Mouse (Mus musculus): Measurements from ENCODE around the gene Pla2g7.
A peak's percentile ranks its signal among the peaks of the same experiment; 100 is the strongest.

The Pla2g7 gene

DNA sequence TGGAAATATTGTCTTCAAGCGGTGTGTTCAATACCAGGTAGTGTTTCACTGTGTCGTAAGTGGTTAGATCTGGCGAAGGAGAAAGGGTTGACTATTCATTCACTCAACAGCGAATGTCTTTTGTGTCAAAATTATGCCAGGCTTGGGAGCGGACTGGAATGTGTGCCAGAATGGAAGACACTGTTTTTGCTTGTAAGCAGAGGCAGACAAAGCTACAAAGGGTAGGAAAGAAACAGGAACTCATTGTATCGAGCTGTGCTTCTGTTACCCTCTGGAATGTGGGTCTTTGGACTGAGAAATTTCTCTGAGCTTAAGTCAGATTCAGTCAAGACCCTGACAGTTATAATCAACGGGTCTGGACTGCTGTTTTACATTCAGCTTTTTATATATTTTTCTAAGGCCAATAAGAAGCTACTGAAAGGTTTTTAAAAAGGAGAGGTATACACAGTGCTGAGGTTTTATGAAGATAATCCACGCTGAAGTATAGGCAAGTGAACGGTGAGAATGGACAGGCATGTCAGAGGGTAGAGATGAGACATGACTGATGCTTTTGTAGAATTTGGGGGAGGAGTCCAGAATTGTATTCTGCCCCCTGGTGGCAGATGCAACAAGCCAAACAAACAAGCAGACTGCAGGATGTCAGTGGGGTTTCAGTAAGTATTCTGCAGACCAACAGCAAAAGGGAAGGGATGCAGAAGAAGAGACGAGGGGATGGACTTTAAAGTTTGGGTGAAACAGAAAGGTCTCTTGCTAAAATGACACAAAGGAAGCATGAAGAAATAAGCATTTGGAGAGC is 81.9 kb downstream of the Pla2g7 start:
- peak in 1 of 2 experiments; percentile 36 for DNase-seq

DNA sequence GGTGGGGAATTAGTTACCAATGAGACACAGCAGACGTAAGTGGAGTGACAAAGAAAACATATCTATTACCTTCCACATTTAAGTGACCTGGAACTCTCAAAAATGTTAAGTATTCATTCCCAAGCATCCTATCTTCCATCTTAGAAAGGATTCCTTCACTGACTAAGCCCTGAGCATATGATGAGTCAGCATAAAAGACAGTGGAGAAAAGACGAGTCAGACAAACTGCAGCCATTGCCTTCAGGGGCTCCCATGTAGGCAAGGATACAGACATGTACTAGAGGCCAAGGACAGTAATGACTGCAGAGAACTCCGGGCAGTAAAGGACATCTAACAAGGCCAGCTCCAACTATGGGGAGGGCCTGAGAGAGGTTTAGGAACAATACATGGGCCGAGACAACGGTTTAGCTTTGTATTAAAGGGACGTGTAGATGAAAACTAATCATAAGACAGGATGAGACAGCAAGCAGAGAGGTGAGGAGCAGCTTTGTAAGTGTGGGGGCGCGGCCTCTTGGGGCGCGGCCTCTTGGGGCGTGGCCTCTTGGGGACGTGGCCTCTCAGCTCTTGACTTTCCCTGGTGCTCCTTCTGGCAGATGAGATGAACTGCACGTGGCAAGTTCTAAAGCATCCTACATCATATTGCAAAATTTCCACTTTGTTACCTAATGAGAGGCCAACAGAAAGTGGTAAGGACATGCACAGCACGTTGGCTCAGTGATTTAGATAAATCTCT is 83.6 kb downstream of the Pla2g7 start:
- no peak for DNase-seq
